Mouse (Mus musculus) c-Kit-positive CD71-positive TER-119-positive erythroid progenitor cells, embryonic 14.5 days (primary cell): ENCODE data around the gene Mdfic.
"Not testable (repeated sequence)": the region's sequence is repeated elsewhere in the genome, so short reads cannot be mapped to it uniquely, and the experiment has no call there.

ENCODE experiments used
- DNase-seq: peaks from one replicate; pipeline ENCODE4 v3.0.0-alpha.2; 2013; ENCODE audit warnings: low spot score

Gene Mdfic

GRCm38 (mm10) chr6:15720461-15720817 is at the start of gene Mdfic:
Gene Mdfic (plus strand): TSS chr6:15720661.
- no peak for DNase-seq

GRCm38 (mm10) chr6:15671364-15671763 is 49.1 kb upstream of the Mdfic start:
- no peak for DNase-seq

- DNase-seq = no peak
These were observed 10.4 kb upstream of the Mdfic start for GRCm38 (mm10) chr6:15710080-15710479.

GRCm38 (mm10) chr6:15710706-15711105 is 9.8 kb upstream of the Mdfic start:
- no peak for DNase-seq

GRCm38 (mm10) chr6:15712860-15713385 is 7.5 kb upstream of the Mdfic start:
- DNase-seq = no peak

GRCm38 (mm10) chr6:15714036-15714435 is 6.4 kb upstream of the Mdfic start:
- DNase-seq = not testable (repeated sequence)

GRCm38 (mm10) chr6:15714996-15715844 is 5.2 kb upstream of the Mdfic start:
- DNase-seq = no peak

GRCm38 (mm10) chr6:15719919-15720318 is 542 bp upstream of the Mdfic start:
- DNase-seq = no peak

GRCm38 (mm10) chr6:15720818-15721715 is 606 bp downstream of the Mdfic start:
- no peak for DNase-seq

GRCm38 (mm10) chr6:15721716-15722031 is 1.2 kb downstream of the Mdfic start:
- no peak for DNase-seq

- DNase-seq = not testable (repeated sequence)
These were observed 2.2 kb downstream of the Mdfic start for GRCm38 (mm10) chr6:15722631-15723030.

GRCm38 (mm10) chr6:15724304-15724703 is 3.8 kb downstream of the Mdfic start:
- DNase-seq = no peak

- DNase-seq = no peak
These were observed 6.0 kb downstream of the Mdfic start for GRCm38 (mm10) chr6:15726422-15726821.

- no peak for DNase-seq
These were observed 7.4 kb downstream of the Mdfic start for GRCm38 (mm10) chr6:15727681-15728410.

GRCm38 (mm10) chr6:15728844-15729577 is 8.6 kb downstream of the Mdfic start:
- DNase-seq = no peak

GRCm38 (mm10) chr6:15730258-15730657 is 9.8 kb downstream of the Mdfic start:
- DNase-seq = no peak

GRCm38 (mm10) chr6:15730666-15731065 is 10.2 kb downstream of the Mdfic start:
- no peak for DNase-seq

GRCm38 (mm10) chr6:15731452-15731851 is 11.0 kb downstream of the Mdfic start:
- no peak for DNase-seq

- DNase-seq = no peak
These were observed 17.0 kb downstream of the Mdfic start for GRCm38 (mm10) chr6:15737312-15737911.

GRCm38 (mm10) chr6:15738331-15738943 is 18.0 kb downstream of the Mdfic start:
- DNase-seq = no peak

- no peak for DNase-seq
These were observed 18.7 kb downstream of the Mdfic start for GRCm38 (mm10) chr6:15739132-15739531.
